Mouse (Mus musculus) bone marrow, adult 2 months (tissue): ENCODE measurements around the gene Panx2.

Experiments
- CTCF ChIP-seq: fragments of 200-500 bp; IDR thresholded peaks from 2 replicates; pipeline ENCODE4 v1.5.1; 2011; ENCODE audit warnings: low read length, control low read depth; ENCODE audit not compliant: control insufficient read depth, insufficient read depth
- POLR2A ChIP-seq: fragments of 200-500 bp; IDR thresholded peaks from 2 replicates; pipeline ENCODE4 v1.6.1; 2011; ENCODE audit warnings: low read depth, mild to moderate bottlenecking, control low read depth, low read length, borderline replicate concordance; ENCODE audit not compliant: control insufficient read depth

- TF ChIP-seq POLR2A = no peak
- no peak for TF ChIP-seq CTCF
These were observed 50.6 kb downstream of the Panx2 start for GRCm38 (mm10) chr15:89110147-89110546.
